Mouse (Mus musculus) kidney, adult 18-20 months (tissue): Measurements from ENCODE around the gene Gm20388.
"Not testable (repeated sequence)": the region's sequence is repeated elsewhere in the genome, so short reads cannot be mapped to it uniquely, and the experiment has no call there.

Experiments used
- DNase-seq: peaks from one replicate; pipeline ENCODE4 v3.0.0; 2021

Gene Gm20388

GRCm38 (mm10) chr8:122567361-122568108, 2656.9 kb downstream of the Gm20388 start, which contains the start of gene Cdt1:
Gene Cdt1 (plus strand): TSS chr8:122568015.
- peak; percentile 95 for DNase-seq

GRCm38 (mm10) chr8:122568109-122568504, 2657.5 kb downstream of the Gm20388 start:
- DNase-seq = no peak

GRCm38 (mm10) chr8:122568881-122569309, 2658.3 kb downstream of the Gm20388 start:
- no peak for DNase-seq

- no peak for DNase-seq
These were observed 2658.7 kb downstream of the Gm20388 start for GRCm38 (mm10) chr8:122569329-122569728.

GRCm38 (mm10) chr8:122569996-122570395, 2659.4 kb downstream of the Gm20388 start:
- no peak for DNase-seq

- DNase-seq = no peak
These were observed 2660.5 kb downstream of the Gm20388 start for GRCm38 (mm10) chr8:122571153-122571552.

GRCm38 (mm10) chr8:122571750-122572267, 2661.2 kb downstream of the Gm20388 start:
- DNase-seq = no peak

GRCm38 (mm10) chr8:122572751-122573150, 2662.1 kb downstream of the Gm20388 start:
- peak; percentile 37 for DNase-seq

GRCm38 (mm10) chr8:122573176-122573575, 2662.5 kb downstream of the Gm20388 start:
- not testable (repeated sequence) for DNase-seq

- DNase-seq = no peak
These were observed 2662.9 kb downstream of the Gm20388 start for GRCm38 (mm10) chr8:122573577-122573976.

GRCm38 (mm10) chr8:122574264-122574663, 2663.6 kb downstream of the Gm20388 start:
- no peak for DNase-seq

GRCm38 (mm10) chr8:122574667-122575251, 2664.1 kb downstream of the Gm20388 start:
- DNase-seq = peak; percentile 34

GRCm38 (mm10) chr8:122575286-122575685, 2664.6 kb downstream of the Gm20388 start:
- DNase-seq = no peak

- peak; percentile 18 for DNase-seq
These were observed 2665.3 kb downstream of the Gm20388 start for GRCm38 (mm10) chr8:122575735-122576647.

- peak; percentile 98 for DNase-seq
These were observed 2666.0 kb downstream of the Gm20388 start, which contains the start of gene Aprt for GRCm38 (mm10) chr8:122576648-122577022. Gene Aprt (minus strand): TSS chr8:122576909.

GRCm38 (mm10) chr8:122577116-122577515, 2666.5 kb downstream of the Gm20388 start:
- no peak for DNase-seq

- DNase-seq = no peak
These were observed 2668.6 kb downstream of the Gm20388 start for GRCm38 (mm10) chr8:122579196-122579595.

GRCm38 (mm10) chr8:122580926-122581325, 2670.3 kb downstream of the Gm20388 start:
- no peak for DNase-seq

- no peak for DNase-seq
These were observed 2674.3 kb downstream of the Gm20388 start for GRCm38 (mm10) chr8:122584981-122585380.

GRCm38 (mm10) chr8:122585411-122585891, 2674.8 kb downstream of the Gm20388 start:
- no peak for DNase-seq

GRCm38 (mm10) chr8:122586171-122586570, 2675.5 kb downstream of the Gm20388 start:
- DNase-seq = no peak

- no peak for DNase-seq
These were observed 2676.1 kb downstream of the Gm20388 start for GRCm38 (mm10) chr8:122586749-122587148.

- no peak for DNase-seq
These were observed 2682.6 kb downstream of the Gm20388 start for GRCm38 (mm10) chr8:122593240-122593639.
